Mouse (Mus musculus) liver, embryonic 16.5 days (tissue): ENCODE results near the gene Usp16. TPM values are rescaled to one million over a fixed set of nuclear protein-coding genes. Genes with fewer than 3 reads are reported as not detected.
"Not testable (repeated sequence)": the region's sequence is repeated elsewhere in the genome, so short reads cannot be mapped to it uniquely, and the experiment has no call there.

Experiments used
- ATAC-seq: fragments of 200-750 bp; cut with Nextera tagmentation; 2 replicates; pipeline ENCODE4 v1.8.0; 2017; ENCODE audit warnings: low read depth, mild to moderate bottlenecking, moderate number of reproducible peaks, moderate library complexity
- H3K27ac ChIP-seq: fragments of 300-500 bp; sonication (generic); 2 replicates; pipeline ENCODE4 v1.5.1; 2014; ENCODE audit warnings: mild to moderate bottlenecking, low read length
- H3K27me3 ChIP-seq: fragments of 300-500 bp; sonication (generic); 2 replicates; pipeline ENCODE4 v1.6.1; 2014; ENCODE audit warnings: low read depth, low read length, mixed read lengths; ENCODE audit not compliant: control insufficient read depth, insufficient read depth
- H3K36me3 ChIP-seq: fragments of 300-500 bp; sonication (generic); 2 replicates; pipeline ENCODE4 v1.6.1; 2014; ENCODE audit warnings: mild to moderate bottlenecking; ENCODE audit not compliant: control insufficient read depth, insufficient read depth
- H3K4me1 ChIP-seq: fragments of 300-500 bp; sonication (generic); 2 replicates; pipeline ENCODE4 v1.6.1; 2014; ENCODE audit warnings: low read depth, low read length, mixed read lengths; ENCODE audit not compliant: control insufficient read depth
- H3K4me2 ChIP-seq: fragments of 300-500 bp; sonication (generic); 2 replicates; pipeline ENCODE4 v1.6.1; 2014; ENCODE audit warnings: low read depth, low read length, mixed read lengths
- H3K4me3 ChIP-seq: fragments of 300-500 bp; sonication (generic); 2 replicates; pipeline ENCODE4 v1.5.1; 2014; ENCODE audit warnings: low read depth, mild to moderate bottlenecking, low read length
- H3K9ac ChIP-seq: fragments of 300-500 bp; sonication (generic); 2 replicates; pipeline ENCODE4 v1.6.1; 2014; ENCODE audit warnings: low read depth, low read length
- H3K9me3 ChIP-seq: fragments of 300-500 bp; sonication (generic); replicated peaks from 2 replicates; pipeline ENCODE4 v1.6.1; 2016; ENCODE audit warnings: low read length; ENCODE audit not compliant: control insufficient read depth
- WGBS: fragments of 180-500 bp; shearing (Covaris S2); extraction: QIAGEN DNeasy Blood & Tissue Kit; methylation state at CpG from one replicate; pipeline ENCODE4 v1.1.7; 2014; ENCODE audit not compliant: insufficient replicate concordance; 5-methylcytosine and 5-hydroxymethylcytosine counted together
- polyA plus RNA-seq: library from polyadenylated mRNA; unstranded; fragments of >200 nt; fragmentation: Nextera tagmentation; extraction: Ambion mirVana; gene quantifications from 2 replicates; pipeline ENCODE4 v1.2.1, GENCODE M21; 2015

The Usp16 gene
- polyA plus RNA-seq, 1 experiment from 2014 or later, result 15.7 TPM

- H3K27ac ChIP-seq, result no peak overlapping the region
- H3K9ac ChIP-seq, result no peak overlapping the region
- H3K4me2 ChIP-seq, result no peak overlapping the region
- WGBS, result 64% methylated on average over 2 of the region's 2 CpGs
- H3K4me1 ChIP-seq, result peaks cover 18% of the 10 kb centered on the region
- H3K9me3 ChIP-seq, result no peaks in the 10 kb centered on the region
- no peaks in the 10 kb centered on the region for H3K36me3 ChIP-seq
- ATAC-seq, result no peak
- no peaks in the 10 kb centered on the region for H3K27me3 ChIP-seq
- no peak overlapping the region for H3K4me3 ChIP-seq
Observed at GRCm38 (mm10) chr16:87453226-87453625, 1.3 kb upstream of the Usp16 start.

- H3K9me3 ChIP-seq, result no peaks in the 10 kb centered on the region
- H3K4me1 ChIP-seq, result peaks cover 18% of the 10 kb centered on the region
- H3K9ac ChIP-seq, result peak overlapping the region; percentile 80
- peak; percentile 72 for ATAC-seq
- peak overlapping the region; percentile 64 for H3K4me2 ChIP-seq
- 0% methylated on average over 37 of the region's 38 CpGs for WGBS
- peaks cover 2% of the 10 kb centered on the region; the same call in 1 of the 2 replicates for H3K36me3 ChIP-seq
- H3K4me3 ChIP-seq, result peak overlapping the region; percentile 92
- H3K27me3 ChIP-seq, result no peaks in the 10 kb centered on the region
- peak overlapping the region; percentile 73 for H3K27ac ChIP-seq
Observed at GRCm38 (mm10) chr16:87455180-87455611, 693 bp downstream of the Usp16 start.

- Histone ChIP-seq H3K9me3 (no peaks in the 10 kb centered on the region), H3K36me3 (peaks cover 10% of the 10 kb centered on the region), H3K27me3 (no peaks in the 10 kb centered on the region), H3K4me3 (no peak overlapping the region), H3K4me1 (peaks cover 18% of the 10 kb centered on the region), H3K9ac (no peak overlapping the region), H3K4me2 (no peak overlapping the region), H3K27ac (no peak overlapping the region)
- no peak for ATAC-seq
- WGBS, result 90% methylated on average over 3 of the region's 3 CpGs
Observed at GRCm38 (mm10) chr16:87458752-87459151, 4.2 kb downstream of the Usp16 start.

- Histone ChIP-seq H3K27ac (no peak overlapping the region), H3K4me2 (no peak overlapping the region), H3K9ac (no peak overlapping the region), H3K4me3 (no peak overlapping the region), H3K4me1 (no peaks in the 10 kb centered on the region), H3K9me3 (no peaks in the 10 kb centered on the region), H3K36me3 (peaks cover 35% of the 10 kb centered on the region), H3K27me3 (no peaks in the 10 kb centered on the region)
- no peak for ATAC-seq
- WGBS, result 75% methylated on average over 4 of the region's 4 CpGs
Observed at GRCm38 (mm10) chr16:87470579-87470978, 16.1 kb downstream of the Usp16 start.

GRCm38 (mm10) chr16:87484367-87484766 lies 29.9 kb downstream of the Usp16 start:
- H3K9me3 ChIP-seq, result no peaks in the 10 kb centered on the region
- H3K27me3 ChIP-seq, result no peaks in the 10 kb centered on the region
- H3K4me1 ChIP-seq, result no peaks in the 10 kb centered on the region
- ATAC-seq, result no peak
- H3K9ac ChIP-seq, result no peak overlapping the region
- no peak overlapping the region for H3K27ac ChIP-seq
- H3K4me2 ChIP-seq, result no peak overlapping the region
- H3K36me3 ChIP-seq, result peaks cover 56% of the 10 kb centered on the region
- H3K4me3 ChIP-seq, result no peak overlapping the region
- WGBS, result 84% methylated on average over 5 of the region's 5 CpGs

GRCm38 (mm10) chr16:87486739-87487138 lies 32.2 kb downstream of the Usp16 start:
- 81% methylated on average over 5 of the region's 5 CpGs for WGBS
- H3K9me3 ChIP-seq, result no peaks in the 10 kb centered on the region
- no peak overlapping the region for H3K27ac ChIP-seq
- H3K36me3 ChIP-seq, result peaks cover 66% of the 10 kb centered on the region
- no peak overlapping the region for H3K9ac ChIP-seq
- H3K27me3 ChIP-seq, result no peaks in the 10 kb centered on the region
- no peak for ATAC-seq
- no peaks in the 10 kb centered on the region for H3K4me1 ChIP-seq
- H3K4me3 ChIP-seq, result no peak overlapping the region
- no peak overlapping the region for H3K4me2 ChIP-seq

- Histone ChIP-seq H3K4me3 (no peak overlapping the region), H3K4me1 (no peaks in the 10 kb centered on the region), H3K36me3 (peaks cover 65% of the 10 kb centered on the region), H3K27ac (no peak overlapping the region), H3K9me3 (no peaks in the 10 kb centered on the region), H3K27me3 (no peaks in the 10 kb centered on the region), H3K9ac (no peak overlapping the region), H3K4me2 (no peak overlapping the region)
- WGBS, result 52% methylated on average over 2 of the region's 2 CpGs
- no peak for ATAC-seq
Observed at GRCm38 (mm10) chr16:87488605-87489004, 34.1 kb downstream of the Usp16 start.

GRCm38 (mm10) chr16:87492191-87492792 lies 37.8 kb downstream of the Usp16 start:
- WGBS, result 85% methylated on average over 12 of the region's 12 CpGs
- H3K36me3 ChIP-seq, result peaks cover 33% of the 10 kb centered on the region

GRCm38 (mm10) chr16:87494955-87495655 lies 40.6 kb downstream of the Usp16 start:
- Histone ChIP-seq H3K27ac (peak overlapping the region; percentile 68), H3K4me1 (peaks cover 14% of the 10 kb centered on the region), H3K9ac (peak overlapping the region; percentile 92), H3K36me3 (peaks cover 20% of the 10 kb centered on the region), H3K27me3 (no peaks in the 10 kb centered on the region), H3K4me3 (peak overlapping the region; percentile 78), H3K4me2 (peak overlapping the region; percentile 94), H3K9me3 (no peaks in the 10 kb centered on the region)
- WGBS, result under 1% methylated on average over 39 of the region's 39 CpGs
- ATAC-seq, result peak; percentile 33

More at GRCm38 (mm10) chr16:87492191-87492792, 37.8 kb downstream of the Usp16 start:
- not testable (repeated sequence) for H3K9me3 ChIP-seq, H3K27me3 ChIP-seq, H3K4me3 ChIP-seq, ATAC-seq, H3K27ac ChIP-seq, H3K9ac ChIP-seq, H3K4me2 ChIP-seq
- H3K4me1 ChIP-seq, result peaks cover 14% of the 10 kb centered on the region
